Mouse (Mus musculus) left cerebral cortex, postnatal 4 days (tissue): ENCODE measurements around the gene Snapc3. TPM values are rescaled to one million over a fixed set of nuclear protein-coding genes. Genes with fewer than 3 reads are reported as not detected.
A peak's percentile ranks its signal among the peaks of the same experiment; 100 is the strongest.

ENCODE experiments used
- DNase-seq: peaks from one replicate; pipeline ENCODE4 v3.0.0-alpha.2; 2022
- intact Hi-C: fragments of 180-260 bp; cut with DNase I; formaldehyde crosslinking; loops from one replicate; pipeline ENCODE4 v1.15.1; 2025
- total RNA-seq, 2 experiments: library from RNA; stranded (reverse); gene quantifications; 2 replicates each; pipeline ENCODE4 v1.2.3; 2021

The Snapc3 gene
- total RNA-seq, result 10 to 100 TPM; 47.5 to 56.5 TPM

GRCm38 (mm10) chr4:83417160-83417819 is at the start of gene Snapc3:
Snapc3 (plus strand) TSS chr4:83417724.
- intact Hi-C loops, result loop anchor here (10.0 kb wide), 1 partner anchor 112 kb away; no protein-coding TSS in a partner anchor
- DNase-seq, result peak; percentile 97

- peak; percentile 28 for DNase-seq
- intact Hi-C loops, result no loop called here
Observed at GRCm38 (mm10) chr4:83373381-83373780, 44.1 kb upstream of the Snapc3 start.

GRCm38 (mm10) chr4:83375650-83376049 is 41.9 kb upstream of the Snapc3 start:
- intact Hi-C loops, result no loop called here
- DNase-seq, result no peak

GRCm38 (mm10) chr4:83376461-83377015 is 41.0 kb upstream of the Snapc3 start:
- intact Hi-C loops, result no loop called here
- no peak for DNase-seq

GRCm38 (mm10) chr4:83379036-83379435 is 38.5 kb upstream of the Snapc3 start:
- no peak for DNase-seq
- intact Hi-C loops, result no loop called here

GRCm38 (mm10) chr4:83379746-83380145 is 37.8 kb upstream of the Snapc3 start:
- DNase-seq, result no peak
- intact Hi-C loops, result no loop called here

- DNase-seq, result no peak
- intact Hi-C loops, result no loop called here
Observed at GRCm38 (mm10) chr4:83380266-83380665, 37.3 kb upstream of the Snapc3 start.

GRCm38 (mm10) chr4:83383899-83384490 is 33.5 kb upstream of the Snapc3 start:
- intact Hi-C loops, result no loop called here
- peak; percentile 60 for DNase-seq

GRCm38 (mm10) chr4:83385091-83385490 is 32.4 kb upstream of the Snapc3 start:
- intact Hi-C loops, result no loop called here
- DNase-seq, result no peak

- intact Hi-C loops, result no loop called here
- no peak for DNase-seq
Observed at GRCm38 (mm10) chr4:83390551-83390950, 27.0 kb upstream of the Snapc3 start.

- intact Hi-C loops, result no loop called here
- DNase-seq, result peak; percentile 66
Observed at GRCm38 (mm10) chr4:83391956-83392355, 25.6 kb upstream of the Snapc3 start.

- intact Hi-C loops, result no loop called here
- DNase-seq, result no peak
Observed at GRCm38 (mm10) chr4:83393733-83394132, 23.8 kb upstream of the Snapc3 start.

- intact Hi-C loops, result no loop called here
- no peak for DNase-seq
Observed at GRCm38 (mm10) chr4:83396346-83396745, 21.2 kb upstream of the Snapc3 start.

- intact Hi-C loops, result no loop called here
Observed at GRCm38 (mm10) chr4:83396996-83397770, 20.3 kb upstream of the Snapc3 start.

GRCm38 (mm10) chr4:83398527-83398926 is 19.0 kb upstream of the Snapc3 start:
- DNase-seq, result no peak
- intact Hi-C loops, result no loop called here

More at GRCm38 (mm10) chr4:83396996-83397770, 20.3 kb upstream of the Snapc3 start:
- DNase-seq, result no peak

- DNase-seq, result no peak
- intact Hi-C loops, result no loop called here
Observed at GRCm38 (mm10) chr4:83400691-83401595, 16.6 kb upstream of the Snapc3 start.

- no peak for DNase-seq
- intact Hi-C loops, result no loop called here
Observed at GRCm38 (mm10) chr4:83401712-83402111, 15.8 kb upstream of the Snapc3 start.

GRCm38 (mm10) chr4:83407688-83408087 is 9.8 kb upstream of the Snapc3 start:
- intact Hi-C loops, result no loop called here

GRCm38 (mm10) chr4:83409867-83410505 is 7.5 kb upstream of the Snapc3 start:
- no peak for DNase-seq
- intact Hi-C loops, result loop anchor here (10.0 kb wide), 1 partner anchor 105 kb away; no protein-coding TSS in a partner anchor

More at GRCm38 (mm10) chr4:83407688-83408087, 9.8 kb upstream of the Snapc3 start:
- DNase-seq, result no peak

GRCm38 (mm10) chr4:83412060-83412459 is 5.5 kb upstream of the Snapc3 start:
- no peak for DNase-seq
- intact Hi-C loops, result loop anchor here (10.0 kb wide), 1 partner anchor 107 kb away; no protein-coding TSS in a partner anchor
